Mouse (Mus musculus): ENCODE measurements around the gene Scai. TPM values are rescaled to one million over a fixed set of nuclear protein-coding genes. Genes with fewer than 3 reads are reported as not detected.

Scai gene
- polyA plus RNA-seq, 1 experiment from 2014 or later, result 8.9 TPM

DNA sequence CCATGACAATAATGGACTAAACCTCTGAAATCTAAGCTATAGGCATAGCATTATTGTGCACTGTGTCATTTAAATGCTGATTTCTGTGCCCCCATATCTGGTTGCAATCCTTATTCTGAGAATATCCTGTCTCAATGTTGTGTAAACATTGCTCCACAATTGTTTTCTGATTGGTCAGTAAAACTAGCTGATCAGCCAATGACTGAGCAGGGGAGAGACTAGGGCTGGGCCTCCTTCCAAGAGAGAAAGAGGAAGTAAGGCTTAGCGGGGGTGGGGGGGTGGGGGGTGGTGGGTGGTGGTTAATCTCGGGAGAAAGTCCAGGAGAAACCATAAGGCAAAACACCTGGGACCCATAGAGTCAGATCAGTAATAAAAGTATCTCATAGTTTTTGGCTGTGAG, 42.5 kb downstream of the Scai start:
- H3K36me3 ChIP-seq (ENCODE audit: control insufficient read depth, insufficient read depth, low read length), result no peaks in the 10 kb centered on the region
- WGBS, result 37% methylated on average over 2 of the region's 2 CpGs
- no peak overlapping the region for H3K27ac ChIP-seq (ENCODE audit: low read length)
- no peak for ATAC-seq (ENCODE audit: insufficient read depth, low FRiP score)
- H3K4me3 ChIP-seq (replicated peaks; ENCODE audit: low read length), result no peak overlapping the region
- no peaks in the 10 kb centered on the region for H3K9me3 ChIP-seq (replicated peaks; ENCODE audit: control insufficient read depth, low read length)
- H3K27me3 ChIP-seq (ENCODE audit: control insufficient read depth, insufficient read depth, low read length), result no peaks in the 10 kb centered on the region
- H3K4me2 ChIP-seq (ENCODE audit: low read depth, low read length), result no peak overlapping the region
- no peaks in the 10 kb centered on the region for H3K4me1 ChIP-seq (ENCODE audit: control insufficient read depth, insufficient read depth, low read length)
- H3K9ac ChIP-seq (ENCODE audit: low read length), result no peak overlapping the region

DNA sequence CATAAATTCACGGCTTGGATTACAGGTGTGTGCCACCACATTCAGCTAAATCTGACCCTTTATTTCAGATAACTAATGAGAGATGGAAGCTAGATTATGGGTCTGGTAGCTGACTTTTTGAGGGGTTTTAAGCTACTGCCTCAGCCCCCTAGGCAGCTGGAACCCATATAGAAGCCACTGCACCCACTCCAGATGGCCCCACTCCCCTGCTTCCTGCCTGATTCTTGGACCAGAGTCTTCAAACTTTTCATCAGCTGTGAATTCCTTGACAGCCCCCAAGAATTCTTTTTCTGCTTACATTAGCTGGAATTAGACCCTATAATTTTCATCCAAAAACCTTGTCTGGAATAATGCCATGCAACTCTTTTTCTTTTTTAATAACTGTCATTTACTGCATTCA, 44.1 kb downstream of the Scai start:
- Histone ChIP-seq H3K9me3 (replicated peaks; ENCODE audit: control insufficient read depth, low read length) (no peaks in the 10 kb centered on the region), H3K27ac (ENCODE audit: low read length) (no peak overlapping the region), H3K27me3 (ENCODE audit: control insufficient read depth, insufficient read depth, low read length) (no peaks in the 10 kb centered on the region), H3K4me1 (ENCODE audit: control insufficient read depth, insufficient read depth, low read length) (no peaks in the 10 kb centered on the region), H3K4me2 (ENCODE audit: low read depth, low read length) (no peak overlapping the region), H3K9ac (ENCODE audit: low read length) (no peak overlapping the region), H3K36me3 (ENCODE audit: control insufficient read depth, insufficient read depth, low read length) (no peaks in the 10 kb centered on the region), H3K4me3 (replicated peaks; ENCODE audit: low read length) (no peak overlapping the region)
- no peak for ATAC-seq (ENCODE audit: insufficient read depth, low FRiP score)
- WGBS, result 94% methylated on average over 1 of the region's 1 CpGs

DNA sequence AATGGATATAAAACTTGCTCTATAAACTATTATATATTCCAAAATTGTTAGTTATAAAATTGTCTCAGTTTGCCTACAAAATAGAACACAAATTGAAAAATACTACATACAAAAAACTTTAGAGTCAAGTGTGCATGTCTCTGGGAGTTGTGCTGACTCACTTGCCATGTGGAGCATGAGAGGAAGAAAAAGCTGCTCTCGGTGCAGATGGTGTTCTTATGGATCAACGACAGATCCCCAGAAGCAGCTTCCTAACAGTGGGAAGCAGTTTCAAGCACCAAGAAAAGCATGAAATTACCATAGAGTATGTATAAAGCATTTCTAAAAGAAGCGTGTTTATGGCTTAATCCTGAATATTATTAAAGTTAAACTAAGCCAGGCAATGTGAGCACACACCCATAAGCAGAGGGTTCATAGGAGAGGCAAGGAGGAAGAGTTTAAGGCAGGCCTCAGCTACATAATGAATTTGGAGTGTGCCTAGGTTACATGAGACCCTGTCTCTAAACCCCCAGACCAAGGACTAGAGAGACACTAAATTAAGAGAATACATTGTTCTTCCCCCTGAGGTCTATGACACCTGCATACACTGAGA, 48.1 kb downstream of the Scai start:
- no peaks in the 10 kb centered on the region for H3K9me3 ChIP-seq (replicated peaks; ENCODE audit: control insufficient read depth, low read length)
- no peak overlapping the region for H3K4me2 ChIP-seq (ENCODE audit: low read depth, low read length)
- no peaks in the 10 kb centered on the region for H3K4me1 ChIP-seq (ENCODE audit: control insufficient read depth, insufficient read depth, low read length)
- no peaks in the 10 kb centered on the region for H3K27me3 ChIP-seq (ENCODE audit: control insufficient read depth, insufficient read depth, low read length)
- H3K36me3 ChIP-seq (ENCODE audit: control insufficient read depth, insufficient read depth, low read length), result no peaks in the 10 kb centered on the region
- no peak for ATAC-seq (ENCODE audit: insufficient read depth, low FRiP score)
- no peak overlapping the region for H3K4me3 ChIP-seq (replicated peaks; ENCODE audit: low read length)
- H3K27ac ChIP-seq (ENCODE audit: low read length), result no peak overlapping the region
- WGBS, result 89% methylated on average over 3 of the region's 3 CpGs
- no peak overlapping the region for H3K9ac ChIP-seq (ENCODE audit: low read length)

DNA sequence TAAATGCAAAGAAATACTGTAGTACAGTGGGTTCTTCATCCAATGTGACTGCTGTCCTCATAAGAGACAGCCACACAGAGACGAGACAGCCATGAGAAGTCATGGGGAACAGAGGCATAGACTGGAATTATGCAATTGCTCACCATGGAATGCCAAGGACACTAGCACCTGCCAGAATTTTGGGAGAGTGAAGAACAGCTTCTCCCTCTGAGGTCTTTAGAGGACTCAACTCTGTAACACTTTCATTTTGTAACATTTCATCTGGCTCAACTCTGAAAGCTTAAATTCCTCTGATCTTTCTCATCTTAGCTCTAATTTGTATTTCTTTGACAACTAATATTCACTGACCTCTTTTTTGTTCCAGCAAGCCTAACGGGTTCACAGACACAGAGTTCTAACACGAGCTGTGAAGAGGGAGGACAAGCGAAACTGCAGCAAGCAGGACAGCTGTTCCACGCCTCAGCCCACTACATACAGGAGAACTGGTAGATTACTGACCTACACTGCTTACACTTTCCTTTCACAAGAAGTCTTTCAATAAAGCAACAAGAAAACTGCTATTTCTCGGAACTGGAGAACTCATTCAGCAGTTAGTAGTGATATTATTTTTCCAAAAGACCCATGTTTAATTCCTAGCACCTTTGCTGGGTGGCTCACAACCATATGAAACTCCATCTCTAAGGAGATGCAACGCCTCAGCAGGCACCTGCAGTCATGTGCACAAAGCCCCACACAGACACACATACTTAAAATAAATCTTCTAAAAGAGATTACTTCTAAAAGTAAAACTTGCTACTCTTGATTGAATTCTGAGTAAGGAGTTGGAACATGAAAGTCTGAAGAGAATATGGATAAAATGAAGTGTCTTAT, 49.7 kb downstream of the Scai start:
- Histone ChIP-seq H3K27me3 (ENCODE audit: control insufficient read depth, insufficient read depth, low read length) (no peaks in the 10 kb centered on the region), H3K36me3 (ENCODE audit: control insufficient read depth, insufficient read depth, low read length) (no peaks in the 10 kb centered on the region), H3K4me3 (replicated peaks; ENCODE audit: low read length) (no peak overlapping the region), H3K4me1 (ENCODE audit: control insufficient read depth, insufficient read depth, low read length) (no peaks in the 10 kb centered on the region), H3K9ac (ENCODE audit: low read length) (no peak overlapping the region), H3K9me3 (replicated peaks; ENCODE audit: control insufficient read depth, low read length) (no peaks in the 10 kb centered on the region), H3K4me2 (ENCODE audit: low read depth, low read length) (no peak overlapping the region), H3K27ac (ENCODE audit: low read length) (no peak overlapping the region)
- 83% methylated on average over 7 of the region's 7 CpGs for WGBS
- ATAC-seq (ENCODE audit: insufficient read depth, low FRiP score), result no peak

DNA sequence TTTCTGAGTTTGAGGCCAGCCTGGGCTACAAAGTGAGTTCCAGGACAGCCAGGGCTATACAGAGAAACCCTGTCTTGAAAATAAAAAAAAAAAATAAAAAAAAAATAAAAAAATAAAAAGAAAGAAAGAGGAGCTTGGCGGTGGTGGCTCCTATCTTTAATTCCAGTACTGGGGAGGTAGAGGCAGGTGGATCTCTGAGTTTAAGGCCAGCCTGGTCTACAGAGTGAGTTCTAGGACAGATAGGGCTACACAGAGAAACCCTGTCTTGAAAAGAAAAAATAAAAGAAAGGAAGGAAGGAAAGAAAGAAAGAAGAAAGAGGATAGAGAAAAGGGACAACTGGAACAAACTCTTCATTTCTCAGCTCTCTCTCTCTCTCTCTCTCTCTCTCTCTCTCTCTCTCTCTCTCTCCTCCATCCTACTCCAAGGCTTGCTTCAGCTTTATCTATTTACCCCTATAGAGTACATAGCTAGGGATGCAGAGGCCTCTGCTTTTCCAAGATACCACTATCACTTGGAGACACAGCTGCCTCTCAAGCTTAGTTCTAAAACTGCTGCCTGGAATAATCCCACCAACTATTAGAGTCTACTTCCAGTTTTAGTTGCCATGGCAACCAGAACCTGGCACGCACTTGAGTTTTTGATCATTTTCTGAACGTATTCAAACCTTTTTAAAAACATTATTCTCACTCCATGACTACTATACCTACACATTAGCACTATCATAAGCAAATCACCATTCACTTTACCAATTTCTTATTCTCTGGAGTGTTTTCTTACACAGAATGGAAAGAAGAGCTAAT, 60.8 kb downstream of the Scai start:
- no peaks in the 10 kb centered on the region for H3K9me3 ChIP-seq (replicated peaks; ENCODE audit: control insufficient read depth, low read length)
- no peak overlapping the region for H3K4me3 ChIP-seq (replicated peaks; ENCODE audit: low read length)
- no peaks in the 10 kb centered on the region for H3K27me3 ChIP-seq (ENCODE audit: control insufficient read depth, insufficient read depth, low read length)
- ATAC-seq (ENCODE audit: insufficient read depth, low FRiP score), result no peak
- no peaks in the 10 kb centered on the region for H3K36me3 ChIP-seq (ENCODE audit: control insufficient read depth, insufficient read depth, low read length)
- H3K9ac ChIP-seq (ENCODE audit: low read length), result no peak overlapping the region
- WGBS, result 71% methylated on average over 3 of the region's 3 CpGs
- H3K4me2 ChIP-seq (ENCODE audit: low read depth, low read length), result no peak overlapping the region
- H3K4me1 ChIP-seq (ENCODE audit: control insufficient read depth, insufficient read depth, low read length), result no peaks in the 10 kb centered on the region
- no peak overlapping the region for H3K27ac ChIP-seq (ENCODE audit: low read length)

DNA sequence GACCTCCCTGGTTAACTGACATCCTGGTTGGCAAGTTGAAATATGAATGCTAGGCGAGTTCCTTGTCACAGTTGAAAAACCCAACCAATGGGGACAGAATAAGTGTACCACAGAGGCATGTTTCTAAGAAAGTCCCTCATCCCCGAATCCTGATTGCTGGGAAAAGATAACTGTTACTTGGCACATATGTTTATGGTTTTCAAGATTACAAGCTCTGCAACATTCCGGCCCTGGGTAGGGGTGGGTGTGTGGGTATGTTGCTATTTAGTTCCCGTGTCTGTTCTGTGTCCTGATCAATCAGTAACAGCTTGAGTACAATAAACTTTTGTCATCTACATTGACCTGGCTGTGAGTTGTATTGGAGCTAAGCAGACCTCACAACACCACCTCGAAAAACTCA, 66.4 kb downstream of the Scai start:
- ATAC-seq (ENCODE audit: insufficient read depth, low FRiP score), result no peak
- Histone ChIP-seq H3K9ac (ENCODE audit: low read length) (no peak overlapping the region), H3K4me1 (ENCODE audit: control insufficient read depth, insufficient read depth, low read length) (no peaks in the 10 kb centered on the region), H3K4me2 (ENCODE audit: low read depth, low read length) (no peak overlapping the region), H3K9me3 (replicated peaks; ENCODE audit: control insufficient read depth, low read length) (no peaks in the 10 kb centered on the region), H3K36me3 (ENCODE audit: control insufficient read depth, insufficient read depth, low read length) (no peaks in the 10 kb centered on the region), H3K27ac (ENCODE audit: low read length) (no peak overlapping the region), H3K4me3 (replicated peaks; ENCODE audit: low read length) (no peak overlapping the region), H3K27me3 (ENCODE audit: control insufficient read depth, insufficient read depth, low read length) (no peaks in the 10 kb centered on the region)
- WGBS, result 77% methylated on average over 5 of the region's 5 CpGs

DNA sequence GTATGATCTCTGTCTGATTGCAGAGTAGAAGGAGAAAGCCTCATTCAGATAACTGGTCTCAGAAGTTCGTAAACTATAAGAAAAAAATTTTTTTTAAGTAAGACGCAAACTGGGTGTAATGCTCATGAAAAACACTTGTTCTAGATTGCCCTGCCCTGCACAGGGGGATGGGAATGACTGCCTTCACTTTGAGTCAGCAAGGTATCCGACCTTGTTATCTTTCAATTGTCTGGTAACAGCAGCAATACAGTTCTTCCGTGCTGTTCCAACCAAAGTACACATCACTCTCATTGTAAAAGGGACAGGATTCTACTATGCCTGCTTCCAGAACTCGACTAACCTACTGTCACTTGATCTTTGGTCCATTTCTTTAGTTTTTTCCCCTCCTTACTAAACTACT, 69.4 kb downstream of the Scai start:
- H3K4me3 ChIP-seq (replicated peaks; ENCODE audit: low read length), result no peak overlapping the region
- no peaks in the 10 kb centered on the region for H3K27me3 ChIP-seq (ENCODE audit: control insufficient read depth, insufficient read depth, low read length)
- H3K9ac ChIP-seq (ENCODE audit: low read length), result no peak overlapping the region
- H3K27ac ChIP-seq (ENCODE audit: low read length), result no peak overlapping the region
- 0 out of 2 replicates have a peak, but pooled peaks cover 2% of the 10 kb centered on the region for H3K36me3 ChIP-seq (ENCODE audit: control insufficient read depth, insufficient read depth, low read length)
- WGBS, result 82% methylated on average over 5 of the region's 5 CpGs
- no peak overlapping the region for H3K4me2 ChIP-seq (ENCODE audit: low read depth, low read length)
- H3K9me3 ChIP-seq (replicated peaks; ENCODE audit: control insufficient read depth, low read length), result no peaks in the 10 kb centered on the region
- no peaks in the 10 kb centered on the region for H3K4me1 ChIP-seq (ENCODE audit: control insufficient read depth, insufficient read depth, low read length)
- no peak for ATAC-seq (ENCODE audit: insufficient read depth, low FRiP score)

DNA sequence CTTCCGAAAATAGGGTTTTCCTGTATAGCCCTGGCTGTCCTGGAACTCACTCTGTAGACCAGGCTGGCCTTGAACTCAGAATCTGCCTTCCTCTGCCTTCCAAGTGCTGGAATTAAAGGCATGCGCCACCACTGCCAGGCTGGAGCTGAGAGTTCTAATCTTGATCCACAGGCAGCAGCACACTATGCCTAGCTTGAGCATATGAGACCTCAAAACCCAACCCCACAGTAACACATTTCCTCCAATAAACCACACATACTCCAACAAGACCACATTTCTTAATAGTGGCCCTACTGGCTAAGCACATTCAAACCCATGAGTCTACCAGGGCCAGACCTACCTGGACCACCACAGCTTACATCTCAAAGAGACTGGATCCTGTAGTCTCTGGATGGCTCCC, 74.0 kb downstream of the Scai start:
- no peak overlapping the region for H3K4me3 ChIP-seq (replicated peaks; ENCODE audit: low read length)
- no peak for ATAC-seq (ENCODE audit: insufficient read depth, low FRiP score)
- H3K27me3 ChIP-seq (ENCODE audit: control insufficient read depth, insufficient read depth, low read length), result no peaks in the 10 kb centered on the region
- no peak overlapping the region for H3K9ac ChIP-seq (ENCODE audit: low read length)
- H3K27ac ChIP-seq (ENCODE audit: low read length), result no peak overlapping the region
- 0 out of 2 replicates have a peak, but pooled peaks cover 2% of the 10 kb centered on the region for H3K36me3 ChIP-seq (ENCODE audit: control insufficient read depth, insufficient read depth, low read length)
- H3K4me1 ChIP-seq (ENCODE audit: control insufficient read depth, insufficient read depth, low read length), result no peaks in the 10 kb centered on the region
- H3K9me3 ChIP-seq (replicated peaks; ENCODE audit: control insufficient read depth, low read length), result no peaks in the 10 kb centered on the region
- H3K4me2 ChIP-seq (ENCODE audit: low read depth, low read length), result no peak overlapping the region
- 90% methylated on average over 2 of the region's 2 CpGs for WGBS

DNA sequence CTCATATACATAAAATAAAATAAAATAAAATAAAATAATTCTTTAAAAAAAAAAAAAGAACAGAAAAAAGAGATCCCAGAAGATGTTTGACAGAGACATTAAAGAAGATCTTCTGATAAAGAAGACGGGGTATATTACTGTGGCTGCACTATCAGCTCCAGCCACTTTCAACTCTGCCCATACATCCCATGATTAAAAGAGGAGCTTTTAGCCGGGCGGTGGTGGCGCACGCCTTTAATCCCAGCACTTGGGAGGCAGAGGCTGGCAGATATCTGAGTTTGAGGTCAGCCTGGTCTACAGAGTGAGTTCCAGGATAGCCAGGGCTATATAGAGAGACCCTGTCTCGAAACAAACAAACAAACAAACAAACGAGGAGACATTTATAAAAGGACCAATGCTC, 76.4 kb downstream of the Scai start:
- Histone ChIP-seq H3K27ac (ENCODE audit: low read length) (no peak overlapping the region), H3K27me3 (ENCODE audit: control insufficient read depth, insufficient read depth, low read length) (no peaks in the 10 kb centered on the region), H3K4me1 (ENCODE audit: control insufficient read depth, insufficient read depth, low read length) (no peaks in the 10 kb centered on the region), H3K4me3 (replicated peaks; ENCODE audit: low read length) (no peak overlapping the region), H3K36me3 (ENCODE audit: control insufficient read depth, insufficient read depth, low read length) (0 out of 2 replicates have a peak, but pooled peaks cover 2% of the 10 kb centered on the region), H3K9me3 (replicated peaks; ENCODE audit: control insufficient read depth, low read length) (no peaks in the 10 kb centered on the region), H3K4me2 (ENCODE audit: low read depth, low read length) (no peak overlapping the region), H3K9ac (ENCODE audit: low read length) (no peak overlapping the region)
- ATAC-seq (ENCODE audit: insufficient read depth, low FRiP score), result no peak
- 94% methylated on average over 7 of the region's 7 CpGs for WGBS

Measured in stomach, embryonic 16.5 days (tissue).